In the genomic region with DNA sequence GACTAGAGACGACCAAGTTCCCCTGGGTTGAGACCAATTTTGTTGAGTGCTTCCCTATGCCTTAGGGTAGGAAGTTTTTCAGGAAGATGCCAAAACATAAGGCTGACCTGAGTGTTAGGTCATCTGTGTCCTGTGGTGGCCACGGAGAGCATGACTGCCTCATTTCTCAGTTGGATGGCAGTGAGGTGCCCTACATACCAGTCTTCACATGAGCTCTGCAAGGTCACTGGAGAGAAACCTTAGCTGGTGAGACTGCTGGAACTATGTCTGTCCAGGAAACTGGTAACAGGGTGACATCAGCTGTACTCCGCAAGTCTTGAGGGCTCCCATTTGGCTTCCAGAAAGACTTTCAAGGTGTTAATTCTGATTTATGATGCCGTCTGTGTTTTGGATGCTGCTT, we compare ENCODE assay signal across 21 mouse cellular contexts.
DNase-seq lines count a peak whose midpoint lies in the region; ATAC-seq and TF ChIP-seq lines count a peak whose summit lies in the region.
"Had no signal": no experiment of that assay in that cellular context is flagged by ENCODE, and none has a peak within 500 bp of the region (broad histone marks: within the 10 kb centered on the region; RNA-seq: fewer than 3 reads in every experiment).

No protein-coding gene starts in this region.

- no peak for TF ChIP-seq POLR2A in heart, adult 2 months (IDR thresholded peaks at IDR 0.05; ENCODE audit: insufficient read depth, low read depth, low read length)

- CTCF ChIA-PET in Patski (lab: Charles Lee), result interaction anchor here (0.9 kb wide), 1 partner anchor 15 kb away, joined by 4 read pairs; no protein-coding TSS in a partner anchor

- H3K27me3 ChIP-seq in heart, adult 2 months (ENCODE audit: control insufficient read depth, insufficient read depth, low read length), result no peaks in the 10 kb centered on the region
- no peaks in the 10 kb centered on the region for H3K27me3 ChIP-seq in intestine, postnatal 0 days (replicated peaks; ENCODE audit: control insufficient read depth, insufficient read depth, low read length)
- no peaks in the 10 kb centered on the region for H3K27me3 ChIP-seq in intestine, embryonic 15.5 days (replicated peaks)
- no peaks in the 10 kb centered on the region for H3K27me3 ChIP-seq in Patski
- H3K27me3 ChIP-seq: CH12.LX had no signal

- WGBS in heart, adult 2 months, result 77% methylated on average over 4 of the region's 4 CpGs
- 83% methylated on average over 4 of the region's 4 CpGs for WGBS in intestine, postnatal 0 days
- WGBS in intestine, embryonic 15.5 days, result 84% methylated on average over 4 of the region's 4 CpGs

- peak; percentile 87 for DNase-seq in heart, adult 11 months
- DNase-seq in heart, adult 2 months, result no peak
- DNase-seq in Patski (ENCODE audit: low read depth, low spot score), result no peak
- DNase-seq in cerebellum, adult 11-12 months, result no peak
- DNase-seq: adrenal gland, adult 2 months; adrenal gland, adult 8-10 months; adrenal gland, postnatal 10 days; adrenal gland, postnatal 14 days; adrenal gland, postnatal 25 days; adrenal gland, postnatal 36 days; B cell, adult 2 months; cerebellum, adult 11 months; cerebellum, adult 18-20 months; cerebellum, adult 2 months; cerebellum, adult 8-10 months had no signal

- TF ChIP-seq EP300 in heart, adult 2 months (IDR thresholded peaks at IDR 0.05; ENCODE audit: insufficient read depth, low read depth, low read length), result no peak

- no peaks in the 10 kb centered on the region for H3K9me3 ChIP-seq in intestine, postnatal 0 days (ENCODE audit: control insufficient read depth)
- no peaks in the 10 kb centered on the region for H3K9me3 ChIP-seq in intestine, embryonic 15.5 days

- POLR2A ChIA-PET in Patski (lab: Charles Lee), result no interaction called here

- H3K4me1 ChIP-seq in heart, adult 2 months (ENCODE audit: control insufficient read depth, insufficient read depth, low read length), result no peaks in the 10 kb centered on the region
- H3K4me1 ChIP-seq in intestine, postnatal 0 days (replicated peaks; ENCODE audit: control insufficient read depth, insufficient read depth, low read length), result peaks cover 3% of the 10 kb centered on the region; the same call in 1 of the 2 replicates
- no peaks in the 10 kb centered on the region for H3K4me1 ChIP-seq in intestine, embryonic 15.5 days (replicated peaks)

- no peak overlapping the region for H3K4me2 ChIP-seq in intestine, postnatal 0 days (replicated peaks; ENCODE audit: low read depth)
- no peak overlapping the region for H3K4me2 ChIP-seq in intestine, embryonic 15.5 days (replicated peaks)

- H3K9ac ChIP-seq in heart, adult 2 months (ENCODE audit: low read depth, low read length), result no peak overlapping the region
- no peak overlapping the region for H3K9ac ChIP-seq in intestine, postnatal 0 days (ENCODE audit: low read depth, low read length)
- H3K9ac ChIP-seq in intestine, embryonic 15.5 days, result no peak overlapping the region

- no peak for ATAC-seq in intestine, postnatal 0 days
- ATAC-seq in intestine, embryonic 15.5 days, result no peak
- peak; percentile 54 for ATAC-seq in Patski
- ATAC-seq: activated CD4-positive, CD25-positive, alpha-beta regulatory T cell, adult 4 months; CD4-positive, CD25-positive, alpha-beta regulatory T cell, adult 4 months had no signal

- no peak overlapping the region for H3K27ac ChIP-seq in heart, adult 2 months
- 0 out of 2 replicates have a peak overlapping the region, but pooled peaks have one; percentile 23 for H3K27ac ChIP-seq in intestine, postnatal 0 days (ENCODE audit: low read depth, low read length)
- H3K27ac ChIP-seq in intestine, embryonic 15.5 days, result no peak overlapping the region

- intact Hi-C loops in heart, adult 2 months (cut with DNase I), result no loop called here

- TF ChIP-seq CTCF in heart, adult 2 months (IDR thresholded peaks at IDR 0.05), result no peak
- no peak for TF ChIP-seq CTCF in intestine, postnatal 0 days (IDR thresholded peaks at IDR 0.05; ENCODE audit: low read depth)
- no peak for TF ChIP-seq CTCF in Patski (IDR thresholded peaks at IDR 0.05)

- in situ Hi-C loops in Patski (cut with MboI; ENCODE audit: low pct_unique_long_range_greater_than_20kb), result no loop called here

- no peak overlapping the region for H3K4me3 ChIP-seq in heart, adult 2 months
- H3K4me3 ChIP-seq in intestine, postnatal 0 days (ENCODE audit: low read depth, low read length), result no peak overlapping the region
- H3K4me3 ChIP-seq in intestine, embryonic 15.5 days (replicated peaks), result no peak overlapping the region

- H3K79me2 ChIP-seq in heart, adult 2 months (replicated peaks; ENCODE audit: control insufficient read depth, insufficient read depth, low read length), result no peaks in the 10 kb centered on the region

- H3K36me3 ChIP-seq in heart, adult 2 months (ENCODE audit: control insufficient read depth, insufficient read depth, low read length), result no peaks in the 10 kb centered on the region
- no peaks in the 10 kb centered on the region for H3K36me3 ChIP-seq in intestine, postnatal 0 days (ENCODE audit: control insufficient read depth, insufficient read depth)
- no peaks in the 10 kb centered on the region for H3K36me3 ChIP-seq in intestine, embryonic 15.5 days
- H3K36me3 ChIP-seq: G1E had no signal
